In the genomic region with DNA sequence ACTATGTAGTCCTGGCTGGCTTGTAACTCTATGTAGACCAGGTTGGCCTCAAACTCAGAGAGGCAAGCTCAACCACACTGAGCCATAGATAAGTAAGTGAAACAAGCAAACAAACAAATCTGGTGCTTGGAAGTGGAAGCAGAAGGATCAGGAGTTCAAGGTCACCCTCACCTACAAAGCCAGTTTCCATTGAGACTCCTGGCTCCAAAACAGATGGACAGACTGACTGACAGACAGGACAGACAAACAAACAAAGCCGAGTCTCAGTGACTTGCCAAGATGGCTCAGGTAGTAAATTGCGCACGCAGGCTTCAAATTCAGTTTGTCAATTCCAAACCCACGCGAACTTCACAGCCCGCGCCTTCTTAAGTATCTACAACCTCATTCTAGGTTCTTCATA, we compare ENCODE assay signal across 9 mouse cellular contexts. TPM values are rescaled to one million over a fixed set of nuclear protein-coding genes. Genes with fewer than 3 reads are reported as not detected.
DNase-seq lines count a peak whose midpoint lies in the region; ATAC-seq and TF ChIP-seq lines count a peak whose summit lies in the region.
"Had no signal": no experiment of that assay in that cellular context is flagged by ENCODE, and none has a peak within 500 bp of the region (broad histone marks: within the 10 kb centered on the region; RNA-seq: fewer than 3 reads in every experiment).

No protein-coding gene starts in this region.

- DNase-seq in lung, adult 2 months: no peak
- DNase-seq in lung, postnatal 4 days: no peak
- DNase-seq in left cerebral cortex, adult 11 months (ENCODE audit: low spot score): no peak
- no peak for DNase-seq in embryo, embryonic 10 days (ENCODE audit: low spot score)
- DNase-seq in layer of hippocampus, adult 18-20 months (ENCODE audit: low spot score in 2 of 2): no peak

- no peaks in the 10 kb centered on the region for H3K9me3 ChIP-seq in embryonic facial prominence, embryonic 12.5 days
- H3K9me3 ChIP-seq in intestine, embryonic 15.5 days: no peaks in the 10 kb centered on the region
- no peaks in the 10 kb centered on the region for H3K9me3 ChIP-seq in neural tube, embryonic 14.5 days (ENCODE audit: control insufficient read depth, low read length)

- WGBS in lung, adult 2 months: 10% methylated on average over 7 of the region's 7 CpGs
- WGBS in embryonic facial prominence, embryonic 12.5 days: 14% methylated on average over 7 of the region's 7 CpGs
- WGBS in intestine, embryonic 15.5 days: 15% methylated on average over 7 of the region's 7 CpGs
- WGBS in neural tube, embryonic 14.5 days: 25% methylated on average over 7 of the region's 7 CpGs

- H3K4me2 ChIP-seq in embryonic facial prominence, embryonic 12.5 days (replicated peaks): peak overlapping the region; percentile 75
- H3K4me2 ChIP-seq in intestine, embryonic 15.5 days (replicated peaks): peak overlapping the region; percentile 92
- peak overlapping the region; percentile 89 for H3K4me2 ChIP-seq in neural tube, embryonic 14.5 days (ENCODE audit: low read depth, low read length)

- no peak for TF ChIP-seq CTCF in lung, adult 2 months (IDR thresholded peaks at IDR 0.05; ENCODE audit: insufficient read depth, low read length)

- ATAC-seq in embryonic facial prominence, embryonic 12.5 days (ENCODE audit: insufficient number of reproducible peaks, insufficient read depth, low FRiP score, low TSS enrichment): no peak
- ATAC-seq in intestine, embryonic 15.5 days: no peak
- ATAC-seq in neural tube, embryonic 14.5 days (ENCODE audit: low read depth): no peak

- no peaks in the 10 kb centered on the region for H3K36me3 ChIP-seq in embryonic facial prominence, embryonic 12.5 days
- no peaks in the 10 kb centered on the region for H3K36me3 ChIP-seq in intestine, embryonic 15.5 days
- no peaks in the 10 kb centered on the region for H3K36me3 ChIP-seq in neural tube, embryonic 14.5 days (ENCODE audit: control insufficient read depth, insufficient read depth, low read length)

- H3K27me3 ChIP-seq in embryonic facial prominence, embryonic 12.5 days: no peaks in the 10 kb centered on the region
- H3K27me3 ChIP-seq in intestine, embryonic 15.5 days (replicated peaks): no peaks in the 10 kb centered on the region
- H3K27me3 ChIP-seq in neural tube, embryonic 14.5 days (ENCODE audit: control insufficient read depth, insufficient read depth, low read length): no peaks in the 10 kb centered on the region

- H3K9ac ChIP-seq in embryonic facial prominence, embryonic 12.5 days: peak overlapping the region; percentile 77; the same call in 1 of the 2 replicates
- peak overlapping the region; percentile 76 for H3K9ac ChIP-seq in intestine, embryonic 15.5 days
- peak overlapping the region; percentile 83 for H3K9ac ChIP-seq in neural tube, embryonic 14.5 days (replicated peaks; ENCODE audit: low read depth, low read length)

- no peak overlapping the region for H3K27ac ChIP-seq in embryonic facial prominence, embryonic 12.5 days
- peak overlapping the region; percentile 80; the same call in 1 of the 2 replicates for H3K27ac ChIP-seq in intestine, embryonic 15.5 days
- no peak overlapping the region for H3K27ac ChIP-seq in neural tube, embryonic 14.5 days (ENCODE audit: low read depth, low read length)

- peak overlapping the region; percentile 94 for H3K4me3 ChIP-seq in lung, adult 2 months (replicated peaks; ENCODE audit: extremely low read depth, low read depth, low read length)
- peak overlapping the region; percentile 90 for H3K4me3 ChIP-seq in embryonic facial prominence, embryonic 12.5 days
- H3K4me3 ChIP-seq in intestine, embryonic 15.5 days (replicated peaks): peak overlapping the region; percentile 80
- H3K4me3 ChIP-seq in neural tube, embryonic 14.5 days (ENCODE audit: low read depth, low read length): peak overlapping the region; percentile 81

- no peak for TF ChIP-seq POLR2A in lung, adult 2 months (IDR thresholded peaks at IDR 0.05; ENCODE audit: borderline replicate concordance, extremely low read depth, low read depth, low read length)

- peaks cover 3% of the 10 kb centered on the region; the same call in 1 of the 2 replicates for H3K4me1 ChIP-seq in lung, adult 2 months (ENCODE audit: control insufficient read depth, insufficient read depth, low read length)
- H3K4me1 ChIP-seq in embryonic facial prominence, embryonic 12.5 days: peaks cover 10% of the 10 kb centered on the region
- 0 out of 2 replicates have a peak, but pooled peaks cover 10% of the 10 kb centered on the region for H3K4me1 ChIP-seq in intestine, embryonic 15.5 days (replicated peaks)
- H3K4me1 ChIP-seq in neural tube, embryonic 14.5 days (ENCODE audit: control insufficient read depth, insufficient read depth, low read length): peaks cover 20% of the 10 kb centered on the region

RNA-seq across cellular contexts. Expression of gene Fam234b, which starts 0.3 kb away (rescaled TPM):
- polyA plus RNA-seq in lung, adult 2 months (2012; rRNA removed): 6.3 and 9.2 TPM in 2 replicates
- polyA plus RNA-seq in embryonic facial prominence, embryonic 12.5 days (2016; fragmentation: Nextera tagmentation; extraction: Ambion mirVana): 26.4 and 28.7 TPM in 2 replicates
- 36.3 and 42.0 TPM in 2 replicates for polyA plus RNA-seq in intestine, embryonic 15.5 days (2015; fragmentation: Nextera tagmentation; extraction: Ambion mirVana)
- polyA plus RNA-seq in neural tube, embryonic 14.5 days (2014; fragmentation: Nextera tagmentation; extraction: Ambion mirVana): 124 and 131 TPM in 2 replicates
- 100 to 1,000 TPM; 169 to 171 TPM for total RNA-seq in layer of hippocampus, adult 18-20 months (2021)

RNA-seq across cellular contexts. Expression of gene Hebp1, which starts 0.4 kb away (rescaled TPM):
- polyA plus RNA-seq in lung, adult 2 months (2012; rRNA removed): 15.4 and 33.8 TPM in 2 replicates
- 6.8 and 7.3 TPM in 2 replicates for polyA plus RNA-seq in embryonic facial prominence, embryonic 12.5 days (2016; fragmentation: Nextera tagmentation; extraction: Ambion mirVana)
- polyA plus RNA-seq in intestine, embryonic 15.5 days (2015; fragmentation: Nextera tagmentation; extraction: Ambion mirVana): 45.1 and 58.0 TPM in 2 replicates
- 1.8 and 3.0 TPM in 2 replicates for polyA plus RNA-seq in neural tube, embryonic 14.5 days (2014; fragmentation: Nextera tagmentation; extraction: Ambion mirVana)
- total RNA-seq in layer of hippocampus, adult 18-20 months (2021): 10 to 100 TPM; 84.3 to 93.4 TPM

RNA-seq across cellular contexts. Expression of gene Gsg1, which starts 56.7 kb away (rescaled TPM):
- 1.4 TPM in 2 replicates for polyA plus RNA-seq in lung, adult 2 months (2012; rRNA removed)
- polyA plus RNA-seq in embryonic facial prominence, embryonic 12.5 days (2016; fragmentation: Nextera tagmentation; extraction: Ambion mirVana): 0.45 TPM in 1 of 2 replicates, not detected in the other
- polyA plus RNA-seq in intestine, embryonic 15.5 days (2015; fragmentation: Nextera tagmentation; extraction: Ambion mirVana): 0.41 and 0.47 TPM in 2 replicates
- polyA plus RNA-seq in neural tube, embryonic 14.5 days (2014; fragmentation: Nextera tagmentation; extraction: Ambion mirVana): 0.27 and 0.57 TPM in 2 replicates
- total RNA-seq in layer of hippocampus, adult 18-20 months (2021): not detected
- total RNA-seq: adrenal gland, postnatal 10 days had no signal
